Mouse (Mus musculus): Measurements from ENCODE around the gene Bbs9.

Bbs9 gene

DNA sequence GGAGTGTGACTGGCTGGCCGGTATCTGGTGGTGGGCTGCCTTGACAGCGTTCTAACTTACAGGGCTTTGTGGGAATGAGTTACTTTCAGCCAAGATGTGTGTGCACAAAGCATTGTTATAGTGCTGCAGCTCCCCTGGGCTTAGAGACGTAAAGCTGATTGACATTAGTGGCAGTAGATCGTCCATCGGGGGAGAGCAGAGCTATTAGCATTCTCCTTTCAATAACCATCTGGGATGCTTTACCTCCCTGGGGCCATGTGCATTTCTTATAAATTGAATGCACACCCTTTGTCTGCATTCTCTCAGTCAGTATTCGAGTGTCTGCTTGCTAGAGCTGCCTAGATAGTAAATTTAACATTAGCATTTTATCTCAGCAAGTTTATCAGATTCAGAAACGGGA, 214.7 kb downstream of the Bbs9 start:
- in situ Hi-C loops (cut with MboI), result no loop called here

- in situ Hi-C loops (cut with MboI), result no loop called here
Observed at GRCm38 (mm10) chr9:22695392-22695791, 219.9 kb downstream of the Bbs9 start.

DNA sequence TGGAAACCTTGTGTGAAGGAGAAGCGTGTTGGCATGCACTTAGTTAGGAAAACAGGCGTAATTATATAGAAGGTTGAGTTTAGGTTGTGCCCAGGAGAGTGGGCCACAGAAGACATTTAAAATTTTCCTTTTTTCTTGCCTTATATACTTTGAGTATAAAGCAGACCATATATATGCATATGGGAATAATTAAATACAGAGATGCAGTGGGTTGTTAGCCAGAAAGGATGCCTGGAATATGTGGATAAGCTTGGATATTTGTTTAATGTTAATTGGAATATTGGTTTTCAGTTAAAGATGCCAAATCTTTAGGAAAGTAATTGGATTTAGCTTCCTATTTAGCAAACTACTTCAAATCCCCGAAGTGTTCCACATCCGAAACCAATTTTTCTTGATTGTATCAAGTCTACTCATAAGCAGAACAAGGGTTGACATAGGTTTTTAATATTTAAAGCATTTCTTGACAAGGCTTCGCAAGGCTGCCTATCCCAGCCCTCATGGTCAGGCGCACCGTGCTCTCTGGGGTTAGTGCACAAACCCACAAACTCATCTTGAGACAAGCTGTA, 221.4 kb downstream of the Bbs9 start:
- in situ Hi-C loops (cut with MboI), result no loop called here

- in situ Hi-C loops (cut with MboI), result no loop called here
Observed at GRCm38 (mm10) chr9:22697811-22698210, 222.3 kb downstream of the Bbs9 start.

GRCm38 (mm10) chr9:22698501-22698900, 223.0 kb downstream of the Bbs9 start:
- in situ Hi-C loops (cut with MboI), result no loop called here

DNA sequence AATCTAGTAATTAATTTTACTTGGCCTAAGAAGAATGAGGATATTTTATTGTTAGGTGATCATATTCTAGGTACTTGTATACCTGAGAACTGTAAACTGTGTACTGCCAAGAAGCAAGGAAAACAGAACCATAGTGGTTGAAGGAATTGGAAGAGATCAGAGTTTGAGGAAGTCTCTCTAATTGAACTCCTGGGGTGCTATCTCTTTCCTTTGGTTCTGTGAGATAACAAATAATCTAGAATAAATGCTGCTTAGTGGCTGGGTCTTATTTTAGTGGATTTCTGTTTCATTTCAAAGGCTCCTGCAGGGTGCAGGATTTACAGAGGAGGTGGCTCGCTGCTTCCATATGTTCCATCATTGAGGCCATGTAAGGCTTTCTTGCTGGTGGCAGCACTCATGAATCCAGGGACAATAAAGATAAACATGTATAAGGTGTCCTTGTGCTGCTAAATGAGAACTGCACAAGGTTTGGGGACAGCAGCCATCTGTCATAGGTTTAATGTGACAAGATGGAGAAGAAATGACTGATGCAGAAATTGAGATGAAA, 226.6 kb downstream of the Bbs9 start:
- in situ Hi-C loops (cut with MboI), result loop anchor here (25.0 kb wide), 1 partner anchor 510 kb away; the partner anchor contains the start of gene Bmper

GRCm38 (mm10) chr9:22702812-22703367, 227.4 kb downstream of the Bbs9 start:
- in situ Hi-C loops (cut with MboI), result loop anchor here (25.0 kb wide), 1 partner anchor 509 kb away; the partner anchor contains the start of gene Bmper

DNA sequence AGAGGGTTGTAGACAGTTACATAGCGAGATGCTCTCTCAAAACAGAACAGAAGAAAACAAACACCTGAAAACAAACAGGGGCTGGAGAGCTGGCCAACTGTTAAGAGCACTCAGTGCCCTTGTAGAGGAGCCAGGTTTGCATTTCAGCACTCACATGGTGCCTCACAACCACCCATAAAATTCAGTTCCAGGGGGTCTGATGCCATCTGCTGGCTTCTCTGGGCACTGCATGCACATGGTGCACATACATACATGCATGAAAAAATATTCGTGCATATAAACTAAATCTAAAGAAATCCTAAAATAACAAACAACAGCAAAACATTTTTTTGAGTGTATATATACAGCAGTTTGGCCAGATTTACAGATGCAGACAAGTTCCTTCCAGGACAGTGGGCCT, 228.0 kb downstream of the Bbs9 start:
- in situ Hi-C loops (cut with MboI), result loop anchor here (25.0 kb wide), 1 partner anchor 509 kb away; the partner anchor contains the start of gene Bmper

DNA sequence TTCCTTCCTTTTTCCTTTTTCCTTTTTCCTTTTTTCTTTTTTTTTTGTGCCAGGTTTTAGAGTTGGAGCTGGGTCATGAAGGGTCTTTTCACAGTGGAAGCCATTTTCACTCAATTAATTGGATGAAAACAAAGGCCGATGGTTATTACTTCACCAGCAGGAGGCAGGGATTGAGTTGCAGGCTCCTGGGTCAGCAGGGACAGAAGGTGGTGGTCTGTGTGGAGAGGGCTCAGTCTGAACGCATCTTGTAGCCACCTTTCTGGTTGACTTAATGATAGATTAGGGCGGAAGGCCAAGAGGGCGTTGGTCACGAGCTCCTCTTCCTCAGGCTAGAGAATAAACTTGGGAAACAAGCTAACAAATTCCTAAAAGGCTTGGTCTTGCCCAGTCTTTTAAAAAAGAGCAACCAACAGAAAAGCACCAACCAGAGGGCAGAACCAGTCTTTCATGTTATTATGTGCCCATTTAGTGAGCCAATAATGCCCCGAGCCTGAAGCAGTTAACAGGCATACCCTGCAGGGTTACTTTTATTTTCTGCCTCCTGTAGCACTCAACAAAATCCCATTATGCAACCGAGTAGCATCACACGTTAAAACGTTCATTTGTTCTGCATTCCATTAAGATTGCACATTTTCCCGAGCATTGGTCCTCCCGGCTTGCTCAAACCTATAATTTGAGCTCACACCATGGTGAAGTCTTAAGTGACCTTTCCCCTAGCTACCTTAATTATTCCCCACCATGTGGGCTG, 231.8 kb downstream of the Bbs9 start:
- in situ Hi-C loops (cut with MboI), result loop anchor here (25.0 kb wide), 1 partner anchor 505 kb away; the partner anchor contains the start of gene Bmper

DNA sequence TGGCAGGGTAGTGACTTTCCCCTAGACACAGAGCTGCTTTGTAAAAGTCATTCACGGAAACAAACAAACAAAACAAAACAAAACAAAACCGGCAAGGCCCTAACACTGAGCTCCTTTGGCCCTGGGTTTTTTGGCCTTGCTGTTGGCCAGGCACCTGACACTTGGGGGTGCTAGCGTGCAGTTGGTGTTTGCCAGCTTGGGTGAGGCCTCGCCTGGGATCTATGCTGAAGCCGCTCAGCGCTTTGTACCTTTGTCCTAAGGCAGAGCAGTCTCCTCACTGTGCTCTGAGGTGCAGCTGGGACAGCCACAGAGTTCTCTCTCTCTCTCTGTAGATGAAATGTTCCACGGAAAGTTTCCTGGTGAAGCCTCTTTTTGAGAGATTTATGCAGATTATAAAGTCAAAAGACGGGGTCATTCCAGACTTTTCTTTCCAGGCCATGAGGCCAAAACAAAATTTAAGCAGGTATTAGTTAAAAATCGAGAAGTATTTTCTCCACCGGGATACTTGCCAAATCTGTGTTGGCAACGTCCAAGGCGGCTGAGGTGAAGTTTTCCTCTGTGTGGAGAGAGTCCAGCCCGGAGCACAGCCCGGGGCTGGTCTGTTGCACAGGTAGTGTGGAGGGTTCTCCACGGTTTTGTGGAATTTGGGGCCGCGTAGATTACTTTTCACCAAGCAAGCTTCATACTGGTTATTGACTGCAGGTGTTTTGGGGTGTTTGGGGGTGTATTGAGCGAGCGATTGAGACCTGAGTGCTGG, 233.6 kb downstream of the Bbs9 start:
- in situ Hi-C loops (cut with MboI), result loop anchor here (25.0 kb wide), 1 partner anchor 503 kb away; the partner anchor contains the start of gene Bmper

DNA sequence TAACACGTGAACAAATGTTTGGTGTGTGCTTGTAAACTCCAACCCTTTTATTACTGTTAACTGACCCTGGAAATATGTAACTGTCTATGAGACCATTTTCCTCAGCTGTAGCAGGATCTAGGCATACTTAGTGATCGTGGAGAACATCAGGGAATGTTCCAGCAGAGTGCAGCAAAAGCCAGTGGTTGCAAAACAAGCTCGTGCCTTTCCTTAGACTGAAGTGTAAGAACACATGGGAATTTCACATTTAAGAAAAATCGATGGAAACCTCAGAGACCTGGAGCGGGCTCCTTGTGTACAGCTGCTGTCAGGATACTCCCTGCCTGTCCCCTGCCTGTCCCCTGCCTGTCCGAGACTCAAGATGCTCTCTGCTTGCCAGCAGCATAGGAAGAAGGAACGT, 234.5 kb downstream of the Bbs9 start:
- in situ Hi-C loops (cut with MboI), result loop anchor here (25.0 kb wide), 1 partner anchor 502 kb away; the partner anchor contains the start of gene Bmper

- in situ Hi-C loops (cut with MboI), result loop anchor here (25.0 kb wide), 1 partner anchor 501 kb away; the partner anchor contains the start of gene Bmper
Observed at GRCm38 (mm10) chr9:22711339-22711738, 235.8 kb downstream of the Bbs9 start.

- in situ Hi-C loops (cut with MboI), result loop anchor here (25.0 kb wide), 1 partner anchor 500 kb away; the partner anchor contains the start of gene Bmper
Observed at GRCm38 (mm10) chr9:22712743-22713142, 237.2 kb downstream of the Bbs9 start.

GRCm38 (mm10) chr9:22713286-22713685, 237.8 kb downstream of the Bbs9 start:
- in situ Hi-C loops (cut with MboI), result loop anchor here (25.0 kb wide), 1 partner anchor 499 kb away; the partner anchor contains the start of gene Bmper

DNA sequence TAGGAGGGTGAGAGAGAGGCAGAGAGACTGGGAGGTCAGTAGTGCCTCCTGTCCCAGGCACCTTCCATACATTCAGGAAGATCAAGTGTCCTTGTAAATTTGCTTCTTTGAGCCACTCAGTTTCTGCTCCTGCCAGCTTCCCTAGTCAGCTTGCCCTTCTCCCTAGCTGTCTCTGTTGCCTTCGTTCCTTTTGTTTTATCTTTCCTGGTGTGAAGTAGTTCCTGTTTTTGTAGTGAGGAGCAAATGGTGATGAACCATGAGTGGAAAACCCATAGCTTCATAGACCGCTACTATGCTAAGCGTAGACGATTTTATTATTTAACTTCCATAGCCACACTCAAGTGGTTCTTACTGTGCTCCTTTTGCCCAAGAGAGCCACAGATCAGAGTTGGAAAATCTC, 242.1 kb downstream of the Bbs9 start:
- in situ Hi-C loops (cut with MboI), result loop anchor here (25.0 kb wide), 1 partner anchor 495 kb away; the partner anchor contains the start of gene Bmper

- in situ Hi-C loops (cut with MboI), result loop anchor here (25.0 kb wide), 1 partner anchor 494 kb away; the partner anchor contains the start of gene Bmper
Observed at GRCm38 (mm10) chr9:22718174-22718823, 242.8 kb downstream of the Bbs9 start.

GRCm38 (mm10) chr9:22732646-22733045, 257.1 kb downstream of the Bbs9 start:
- in situ Hi-C loops (cut with MboI), result no loop called here

GRCm38 (mm10) chr9:22734954-22735353, 259.4 kb downstream of the Bbs9 start:
- in situ Hi-C loops (cut with MboI), result no loop called here

DNA sequence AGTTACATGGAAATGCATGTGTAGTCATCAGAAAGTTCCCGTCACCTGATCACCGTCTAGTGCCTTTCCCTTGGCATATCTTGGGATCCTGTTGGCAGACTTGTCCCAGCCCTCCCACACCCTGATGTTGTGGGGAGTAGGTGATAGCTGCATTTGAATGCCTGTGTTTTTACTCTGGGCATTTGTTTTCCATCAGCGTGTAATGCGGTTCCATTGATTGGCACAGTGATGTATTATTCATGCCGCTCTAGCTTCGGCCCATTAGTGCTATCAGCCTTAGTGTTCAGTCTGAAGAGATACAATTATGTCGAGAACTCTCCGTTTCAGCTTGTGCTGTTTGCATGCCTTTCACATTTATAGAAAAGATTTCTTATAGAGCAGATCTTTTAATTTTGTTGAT, 259.9 kb downstream of the Bbs9 start:
- in situ Hi-C loops (cut with MboI), result no loop called here

GRCm38 (mm10) chr9:22737893-22738292, 262.4 kb downstream of the Bbs9 start:
- in situ Hi-C loops (cut with MboI), result no loop called here

- in situ Hi-C loops (cut with MboI), result no loop called here
Observed at GRCm38 (mm10) chr9:22738861-22739260, 263.3 kb downstream of the Bbs9 start.

All from mature B cell (primary cell).